Mouse (Mus musculus): Measurements from ENCODE around the gene Zbtb9.

DNA sequence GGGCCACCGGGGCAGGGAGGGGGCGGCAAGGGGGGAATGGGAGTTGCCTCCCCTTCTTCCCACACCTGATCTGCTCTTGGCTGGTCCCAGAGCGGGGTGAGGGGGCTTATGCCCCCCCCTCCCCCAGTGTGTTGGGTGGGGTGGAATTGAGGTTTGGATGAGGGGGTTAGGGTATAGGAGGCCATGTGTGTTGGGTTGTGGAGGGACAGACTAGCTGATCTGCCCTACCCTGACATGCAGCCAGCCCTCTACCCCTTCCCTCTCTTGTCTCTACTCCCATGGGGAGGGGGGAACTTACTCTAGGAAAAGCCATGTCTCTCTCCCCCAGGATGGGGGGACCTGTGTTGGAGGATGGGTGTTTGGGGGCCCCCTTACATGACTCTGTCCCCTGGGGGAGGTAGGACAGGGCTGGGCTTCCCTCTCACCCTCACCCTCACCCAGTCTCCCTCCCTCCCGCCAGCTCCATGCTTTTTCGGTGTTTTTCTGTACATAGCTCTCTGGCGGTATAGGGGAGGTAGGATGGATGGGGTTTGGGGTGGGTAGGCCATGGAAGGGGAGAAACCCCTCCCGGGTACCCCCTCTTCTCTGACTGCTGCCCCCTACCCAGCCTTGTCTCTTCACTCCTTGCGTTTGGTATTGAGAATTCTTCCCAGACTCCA, 1.6 kb upstream of the Zbtb9 start:
- no peak for TF ChIP-seq CTCF (IDR thresholded peaks at IDR 0.05; ENCODE audit: low read depth, low read length)
- TF ChIP-seq POLR2A (IDR thresholded peaks at IDR 0.05; ENCODE audit: borderline replicate concordance, low read depth, low read length), result no peak
